Mouse (Mus musculus): ENCODE results near the gene Nxpe5. TPM values are rescaled to one million over a fixed set of nuclear protein-coding genes. Genes with fewer than 3 reads are reported as not detected.
"Not testable (repeated sequence)": the region's sequence is repeated elsewhere in the genome, so short reads cannot be mapped to it uniquely, and the experiment has no call there.

Gene Nxpe5
- polyA plus RNA-seq (2016; fragmentation: Nextera tagmentation; extraction: Ambion mirVana) = not detected in 2 replicates

DNA sequence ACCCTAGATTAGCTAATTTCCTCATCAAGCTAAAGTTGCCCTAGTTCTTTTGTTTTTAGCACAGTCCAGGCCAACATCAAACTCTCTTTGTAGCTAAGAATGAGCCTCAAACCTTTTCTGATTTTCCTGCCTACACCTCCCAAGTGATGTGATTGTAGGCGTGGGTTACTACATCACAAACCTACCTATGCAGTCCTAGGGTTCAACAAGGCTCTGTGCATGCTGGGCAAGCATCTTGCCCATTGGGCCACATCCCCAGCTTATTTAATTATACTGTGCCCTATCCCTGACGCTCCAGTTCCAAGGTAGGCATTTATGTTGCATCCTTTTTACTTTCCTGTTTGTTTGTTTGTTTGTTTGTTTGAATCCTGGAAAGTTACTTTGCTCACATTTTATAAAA lies at the start of gene Nxpe5:
Gene Nxpe5 (plus strand): TSS at position 199 of the 400 bp plus-strand sequence.
- no peaks in the 10 kb centered on the region for H3K9me3 ChIP-seq
- H3K36me3 ChIP-seq = no peaks in the 10 kb centered on the region
- no peaks in the 10 kb centered on the region for H3K4me1 ChIP-seq
- H3K9ac ChIP-seq = no peak within 1 kb of the TSS
- H3K4me3 ChIP-seq = no peak within 1 kb of the TSS
- 59% methylated on average over 2 of the region's 2 CpGs for WGBS
- H3K27ac ChIP-seq = no peak within 1 kb of the TSS
- no peak for ATAC-seq (ENCODE audit: low FRiP score, low read depth)
- no peaks in the 10 kb centered on the region for H3K27me3 ChIP-seq (replicated peaks)
- H3K4me2 ChIP-seq (replicated peaks) = no peak within 1 kb of the TSS

DNA sequence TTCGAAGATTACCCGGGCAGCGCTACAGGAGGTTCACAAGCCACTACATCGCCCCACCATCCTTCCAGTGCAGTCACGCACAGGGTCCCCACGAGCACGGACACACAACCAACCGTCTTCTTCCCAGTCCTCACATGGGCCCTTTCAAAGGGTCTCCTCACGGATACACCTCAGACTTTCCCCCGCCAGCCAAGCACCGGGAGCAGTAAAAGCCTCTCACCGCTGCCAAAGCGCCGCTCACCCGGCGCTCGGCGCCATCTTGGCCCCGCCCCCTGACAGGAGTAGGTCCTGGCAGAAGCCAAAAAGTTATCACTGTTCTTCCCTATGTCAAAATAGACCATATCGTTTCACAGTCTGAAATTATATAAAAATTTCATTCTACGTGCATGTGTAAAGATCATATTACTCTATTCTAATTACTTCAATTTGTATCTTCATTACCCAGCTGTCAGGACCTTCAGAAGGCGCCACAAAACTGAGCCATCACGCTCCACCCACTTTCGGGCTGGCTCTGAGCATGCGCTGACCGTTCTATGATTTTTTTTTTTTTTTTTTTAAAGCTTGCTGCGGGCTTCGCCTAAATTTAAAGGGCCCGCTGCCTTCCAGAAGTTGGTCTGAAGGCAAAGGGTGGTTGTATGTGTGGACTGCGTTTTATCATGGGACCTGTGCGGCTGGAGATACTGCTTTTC lies 38.6 kb upstream of the Nxpe5 start, which contains the start of the genes Taf6 and Cnpy4:
Gene Taf6 (minus strand): TSS at position 502 of the 689 bp plus-strand sequence.
Gene Cnpy4 (plus strand): TSS at position 536 of the 689 bp plus-strand sequence.
- H3K27me3 ChIP-seq (replicated peaks) = no peaks in the 10 kb centered on the region
- peaks cover 16% of the 10 kb centered on the region for H3K4me1 ChIP-seq
- ATAC-seq (ENCODE audit: low FRiP score, low read depth) = peak; percentile 84
- H3K36me3 ChIP-seq = peaks cover 44% of the 10 kb centered on the region
- peak within 1 kb of the TSS; percentile 73 for H3K4me3 ChIP-seq
- no peak within 1 kb of the TSS for H3K27ac ChIP-seq
- no peaks in the 10 kb centered on the region for H3K9me3 ChIP-seq
- H3K9ac ChIP-seq = peak within 1 kb of the TSS; percentile 73
- peak within 1 kb of the TSS; percentile 72 for H3K4me2 ChIP-seq (replicated peaks)
- WGBS = under 1% methylated on average over 31 of the region's 31 CpGs

DNA sequence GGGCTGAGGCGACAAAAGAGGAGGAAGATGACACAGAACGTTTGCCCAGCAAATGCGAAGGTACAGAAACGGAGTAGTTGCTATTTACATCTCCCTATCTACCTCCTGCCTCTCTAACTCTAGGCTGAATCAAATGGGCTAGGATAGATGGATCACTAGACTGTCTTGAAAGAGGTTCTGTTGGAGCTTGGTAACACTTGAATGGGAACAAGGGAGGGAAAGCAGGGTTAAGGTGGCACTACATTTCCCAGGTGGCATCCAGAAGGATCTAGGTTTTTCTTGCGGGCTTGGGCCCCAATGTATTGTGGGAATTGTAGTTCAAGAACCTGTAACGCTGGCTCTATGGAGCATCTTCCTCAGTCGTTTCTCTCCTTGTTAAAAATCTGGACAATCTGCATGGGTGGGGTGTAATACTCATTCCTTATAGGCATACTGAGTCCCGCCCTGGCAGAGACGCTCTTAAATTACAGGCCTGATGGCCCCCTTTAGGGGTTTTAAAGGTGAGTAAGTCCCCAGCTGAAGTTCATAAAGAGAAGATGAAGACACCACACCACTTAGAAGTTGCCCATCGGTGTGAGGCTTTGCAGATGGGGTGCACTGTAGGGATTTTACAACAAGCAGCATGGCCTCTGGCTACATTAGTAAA lies 37.9 kb upstream of the Nxpe5 start:
- H3K9ac ChIP-seq = peak overlapping the region; percentile 70
- H3K36me3 ChIP-seq = peaks cover 44% of the 10 kb centered on the region
- WGBS = 1% methylated on average over 10 of the region's 10 CpGs
- H3K27me3 ChIP-seq (replicated peaks) = no peaks in the 10 kb centered on the region
- ATAC-seq (ENCODE audit: low FRiP score, low read depth) = peak; percentile 88
- peaks cover 16% of the 10 kb centered on the region for H3K4me1 ChIP-seq
- H3K27ac ChIP-seq = no peak overlapping the region
- H3K4me3 ChIP-seq = peak overlapping the region; percentile 73
- no peaks in the 10 kb centered on the region for H3K9me3 ChIP-seq
- H3K4me2 ChIP-seq (replicated peaks) = peak overlapping the region; percentile 72

DNA sequence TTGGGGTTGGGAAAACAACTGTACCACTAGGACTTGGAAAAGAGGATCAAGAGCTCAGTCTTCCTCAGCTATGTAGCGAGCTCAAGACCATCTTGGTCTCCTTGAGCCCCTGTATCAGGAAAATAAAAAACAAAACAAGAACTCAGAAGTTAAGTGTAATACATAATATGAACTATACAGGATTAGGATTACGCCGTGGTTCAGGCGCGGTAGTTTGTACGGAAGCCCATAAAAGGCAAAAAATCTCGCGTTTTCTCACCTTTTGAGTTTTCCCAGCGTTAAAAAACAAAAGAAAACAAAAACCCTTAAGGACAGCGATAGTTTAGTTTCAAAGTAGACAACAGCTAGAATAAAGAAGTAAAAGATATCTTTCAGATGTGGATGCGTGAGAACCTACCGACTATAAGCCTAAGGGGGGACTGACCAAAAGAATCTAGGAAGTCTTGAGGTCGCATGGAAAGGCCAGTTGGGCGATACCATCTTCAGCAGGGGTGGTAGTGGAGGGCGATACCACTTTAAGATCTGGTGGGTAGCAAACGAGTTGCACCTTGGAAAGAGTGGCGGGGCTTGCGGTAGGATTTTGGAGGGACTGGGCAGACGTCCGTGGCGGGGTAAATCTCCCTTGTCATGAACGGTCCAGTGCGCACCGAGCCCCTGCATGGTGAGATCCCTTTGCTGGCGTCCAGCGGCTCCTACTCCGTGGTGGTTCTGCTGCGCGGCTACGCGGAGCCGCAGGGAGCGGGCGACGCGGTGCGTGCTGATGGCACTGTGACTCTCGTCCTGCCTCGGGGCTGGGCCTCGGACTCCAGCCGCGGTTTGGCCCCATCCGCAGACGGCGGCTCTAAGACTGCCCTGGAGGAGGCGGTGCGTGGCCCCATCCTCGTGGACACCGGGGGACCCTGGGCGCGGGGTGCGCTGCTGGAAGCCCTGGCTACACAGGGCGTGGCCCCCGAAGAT lies 31.6 kb upstream of the Nxpe5 start, which contains the start of gene Mblac1:
Gene Mblac1 (plus strand): TSS at position 544 of the 957 bp plus-strand sequence.
- peaks cover 35% of the 10 kb centered on the region for H3K36me3 ChIP-seq
- peak within 1 kb of the TSS; percentile 83 for H3K27ac ChIP-seq
- H3K4me1 ChIP-seq = no peaks in the 10 kb centered on the region; the same call in 1 of the 2 replicates
- 9% methylated on average over 54 of the region's 54 CpGs for WGBS
- H3K27me3 ChIP-seq (replicated peaks) = no peaks in the 10 kb centered on the region
- no peaks in the 10 kb centered on the region for H3K9me3 ChIP-seq
- peak within 1 kb of the TSS; percentile 83 for H3K9ac ChIP-seq
- peak within 1 kb of the TSS; percentile 71 for H3K4me3 ChIP-seq
- ATAC-seq (ENCODE audit: low FRiP score, low read depth) = peak; percentile 90
- peak within 1 kb of the TSS; percentile 88 for H3K4me2 ChIP-seq (replicated peaks)

DNA sequence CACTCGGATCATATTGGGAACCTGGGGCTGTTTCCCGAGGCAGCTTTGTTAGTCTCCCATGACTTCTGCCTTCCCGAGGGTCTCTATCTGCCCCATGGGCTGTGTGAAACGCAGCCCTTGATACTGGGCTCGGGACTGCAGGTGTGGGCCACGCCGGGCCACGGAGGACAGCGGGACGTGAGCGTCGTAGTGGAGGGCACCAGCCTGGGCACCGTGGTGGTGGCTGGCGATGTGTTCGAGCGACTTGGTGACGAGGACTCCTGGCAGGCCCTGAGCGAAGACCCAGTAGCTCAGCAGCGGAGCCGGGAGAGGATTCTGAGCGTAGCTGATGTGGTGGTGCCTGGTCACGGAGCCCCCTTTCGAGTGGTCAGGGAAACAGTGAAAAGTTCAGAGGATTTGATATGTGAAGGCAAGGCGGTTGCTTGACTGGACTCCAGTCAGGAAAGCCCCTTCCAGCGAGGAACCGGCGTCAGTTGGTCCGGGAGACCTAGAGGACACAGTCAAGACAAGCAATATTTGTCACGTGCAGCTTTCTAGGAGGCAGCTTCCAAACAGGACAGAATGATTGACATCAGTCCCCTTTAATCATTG lies 30.8 kb upstream of the Nxpe5 start:
- Histone ChIP-seq H3K4me3 (peak overlapping the region; percentile 71), H3K9me3 (no peaks in the 10 kb centered on the region), H3K4me2 (replicated peaks) (peak overlapping the region; percentile 88), H3K9ac (peak overlapping the region; percentile 83), H3K4me1 (no peaks in the 10 kb centered on the region; the same call in 1 of the 2 replicates), H3K27me3 (replicated peaks) (no peaks in the 10 kb centered on the region), H3K36me3 (peaks cover 33% of the 10 kb centered on the region), H3K27ac (peak overlapping the region; percentile 83)
- peak; percentile 73 for ATAC-seq (ENCODE audit: low FRiP score, low read depth)
- WGBS = 3% methylated on average over 29 of the region's 29 CpGs

DNA sequence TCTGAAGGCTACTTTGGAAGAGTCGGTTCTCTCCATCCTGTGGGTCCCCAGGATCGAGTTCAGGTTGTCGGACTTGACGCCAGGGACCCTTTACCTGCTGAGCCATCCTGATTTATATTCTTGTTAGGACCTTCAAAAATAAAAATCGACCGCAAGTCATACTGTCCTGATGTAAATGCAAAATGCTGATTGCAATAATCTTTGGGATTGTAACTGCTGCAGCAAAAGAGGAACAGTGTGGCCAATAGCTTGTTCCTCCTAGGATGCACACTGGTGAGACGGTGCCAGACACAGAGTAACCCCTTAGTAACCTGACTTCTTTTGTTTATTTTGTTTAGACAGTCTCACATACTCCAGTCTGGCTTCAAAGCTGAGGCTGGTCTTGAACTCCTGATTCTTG lies 30.2 kb upstream of the Nxpe5 start:
- Histone ChIP-seq H3K4me1 (no peaks in the 10 kb centered on the region; the same call in 1 of the 2 replicates), H3K4me2 (replicated peaks) (peak overlapping the region; percentile 88), H3K27me3 (replicated peaks) (no peaks in the 10 kb centered on the region), H3K36me3 (peaks cover 30% of the 10 kb centered on the region), H3K9me3 (no peaks in the 10 kb centered on the region), H3K9ac (no peak overlapping the region), H3K4me3 (0 out of 2 replicates have a peak overlapping the region, but pooled peaks have one; percentile 71), H3K27ac (no peak overlapping the region)
- 81% methylated on average over 7 of the region's 7 CpGs for WGBS
- ATAC-seq (ENCODE audit: low FRiP score, low read depth) = no peak

DNA sequence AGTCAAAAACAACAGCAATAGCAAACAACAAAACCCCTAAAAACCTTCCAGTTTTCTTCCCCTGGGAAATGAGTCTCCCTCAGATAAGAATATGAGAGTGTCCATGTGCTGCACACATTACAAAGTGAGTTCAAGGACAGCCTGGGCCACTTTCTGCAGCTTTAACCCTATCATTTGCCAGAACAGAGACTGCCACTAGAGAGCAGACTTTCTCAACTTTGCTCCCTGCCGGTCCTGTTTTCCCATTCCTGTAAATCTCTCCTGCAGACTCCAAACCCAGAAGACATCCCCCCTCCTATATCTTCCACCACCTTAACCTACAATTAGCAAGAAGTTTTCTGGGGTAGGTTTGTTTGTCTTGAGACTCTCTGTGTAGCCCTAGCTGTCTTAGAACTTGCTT lies 26.1 kb upstream of the Nxpe5 start:
- ATAC-seq (ENCODE audit: low FRiP score, low read depth) = no peak
- WGBS = 13% methylated on average over 1 of the region's 1 CpGs
- Histone ChIP-seq H3K9ac (no peak overlapping the region), H3K36me3 (no peaks in the 10 kb centered on the region), H3K9me3 (no peaks in the 10 kb centered on the region), H3K27ac (no peak overlapping the region), H3K27me3 (replicated peaks) (no peaks in the 10 kb centered on the region), H3K4me2 (replicated peaks) (no peak overlapping the region), H3K4me1 (no peaks in the 10 kb centered on the region; the same call in 1 of the 2 replicates), H3K4me3 (no peak overlapping the region)

DNA sequence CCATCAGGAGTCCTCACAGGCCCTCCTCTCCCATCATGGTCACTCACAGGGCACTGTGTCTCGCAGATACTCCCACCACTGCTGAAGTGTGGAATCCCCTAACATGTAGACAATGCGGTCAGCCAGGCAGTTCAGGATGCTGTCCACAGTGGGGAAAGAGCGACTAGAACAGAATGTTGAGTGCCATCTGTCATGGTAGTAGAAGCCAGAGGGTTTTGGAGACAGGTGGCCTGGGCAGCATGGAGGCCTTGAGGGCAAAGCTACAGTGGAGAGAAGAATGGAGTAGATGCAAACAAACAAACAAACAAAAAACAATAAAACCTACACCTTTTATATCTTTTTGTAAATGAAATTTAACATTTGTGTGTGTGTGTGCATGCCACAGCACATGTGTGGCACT lies 23.6 kb upstream of the Nxpe5 start:
- Histone ChIP-seq H3K4me2 (replicated peaks) (no peak overlapping the region), H3K4me3 (no peak overlapping the region), H3K27me3 (replicated peaks) (no peaks in the 10 kb centered on the region), H3K9ac (no peak overlapping the region), H3K36me3 (no peaks in the 10 kb centered on the region), H3K9me3 (no peaks in the 10 kb centered on the region), H3K4me1 (no peaks in the 10 kb centered on the region), H3K27ac (no peak overlapping the region)
- ATAC-seq (ENCODE audit: low FRiP score, low read depth) = no peak
- WGBS = 77% methylated on average over 3 of the region's 3 CpGs

DNA sequence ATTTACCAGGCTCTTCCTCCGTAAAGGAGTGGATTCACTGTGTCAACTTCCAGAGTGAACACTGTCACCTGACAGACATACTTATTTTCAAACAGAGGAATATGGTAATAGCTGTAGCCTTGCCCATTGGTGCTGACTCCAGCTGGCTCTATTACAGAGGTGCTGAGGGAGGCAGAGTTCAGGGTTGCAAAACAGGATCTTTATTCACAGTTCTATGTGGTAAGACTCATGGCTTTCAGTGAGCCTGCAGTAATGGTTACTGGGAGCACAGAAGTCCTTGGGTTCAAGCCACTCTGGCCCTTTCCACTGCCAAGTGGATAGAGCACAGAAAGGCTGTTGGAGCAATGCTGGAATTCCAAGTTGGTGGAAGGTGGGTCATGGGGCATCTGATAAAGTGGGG lies 18.4 kb upstream of the Nxpe5 start:
- H3K27me3 ChIP-seq (replicated peaks) = no peaks in the 10 kb centered on the region
- H3K4me2 ChIP-seq (replicated peaks) = no peak overlapping the region
- no peak overlapping the region for H3K27ac ChIP-seq
- H3K36me3 ChIP-seq = no peaks in the 10 kb centered on the region
- 89% methylated on average over 1 of the region's 1 CpGs for WGBS
- no peak overlapping the region for H3K4me3 ChIP-seq
- no peaks in the 10 kb centered on the region for H3K9me3 ChIP-seq
- no peak overlapping the region for H3K9ac ChIP-seq
- H3K4me1 ChIP-seq = no peaks in the 10 kb centered on the region
- ATAC-seq (ENCODE audit: low FRiP score, low read depth) = no peak

DNA sequence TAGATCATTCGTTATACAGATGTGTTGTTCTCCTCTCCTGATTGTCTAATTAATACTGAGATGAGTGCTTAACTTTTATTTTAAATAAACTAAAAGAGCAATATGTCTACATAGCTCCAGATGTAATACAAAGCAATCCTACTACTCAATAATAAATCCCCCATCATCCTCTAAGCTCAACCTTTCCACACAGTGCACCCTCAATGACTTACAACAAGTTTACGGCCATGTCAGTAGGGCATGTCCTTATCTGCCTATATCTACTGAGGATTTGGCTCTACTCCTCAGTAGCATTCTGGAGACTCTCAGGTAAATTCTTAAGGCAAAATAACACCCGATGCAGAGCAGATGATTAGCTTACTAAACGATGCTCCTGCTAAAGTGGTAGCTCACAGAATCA lies 17.8 kb upstream of the Nxpe5 start:
- no peaks in the 10 kb centered on the region for H3K27me3 ChIP-seq (replicated peaks)
- H3K36me3 ChIP-seq = no peaks in the 10 kb centered on the region
- WGBS = 86% methylated on average over 4 of the region's 4 CpGs
- H3K27ac ChIP-seq = no peak overlapping the region
- H3K9ac ChIP-seq = no peak overlapping the region
- no peaks in the 10 kb centered on the region for H3K9me3 ChIP-seq
- no peak overlapping the region for H3K4me2 ChIP-seq (replicated peaks)
- ATAC-seq (ENCODE audit: low FRiP score, low read depth) = no peak
- H3K4me1 ChIP-seq = no peaks in the 10 kb centered on the region
- no peak overlapping the region for H3K4me3 ChIP-seq

DNA sequence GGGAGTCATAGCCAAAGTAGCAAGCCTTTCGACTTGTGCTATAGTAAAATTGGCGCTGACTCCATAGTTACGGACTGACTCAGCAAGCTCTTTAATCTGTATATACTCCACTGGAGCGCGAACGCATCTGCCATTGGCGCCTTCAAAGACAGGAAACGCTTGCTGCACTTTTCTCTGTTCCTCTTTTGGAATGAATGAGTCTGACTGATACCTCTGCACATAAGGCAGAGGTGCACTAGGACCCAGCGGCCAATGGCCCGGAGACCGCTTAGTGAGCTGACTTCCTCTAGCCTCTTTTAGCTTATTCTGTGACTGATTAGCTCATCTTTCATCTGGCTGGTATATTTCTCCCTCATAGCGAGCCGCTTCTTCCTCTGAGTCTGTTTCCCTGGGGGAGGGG lies 9.1 kb upstream of the Nxpe5 start:
- WGBS = 94% methylated on average over 13 of the region's 13 CpGs
- not testable (repeated sequence) for H3K4me2 ChIP-seq (replicated peaks); H3K4me3 ChIP-seq; H3K27me3 ChIP-seq (replicated peaks); H3K4me1 ChIP-seq; H3K36me3 ChIP-seq; H3K9ac ChIP-seq; H3K27ac ChIP-seq; ATAC-seq (ENCODE audit: low FRiP score, low read depth)
- H3K9me3 ChIP-seq = peaks cover 16% of the 10 kb centered on the region
